Mouse (Mus musculus) G1E (cell line): ENCODE measurements around the gene Pik3c2b.

Source experiments
- CTCF ChIP-seq: IDR thresholded peaks from 2 replicates; pipeline ENCODE4 v1.5.1; 2012; ENCODE audit warnings: low read depth, low read length, inconsistent platforms, mixed read lengths
- GATA1 ChIP-seq: IDR thresholded peaks from 2 replicates; pipeline ENCODE4 v1.6.1; 2012; ENCODE audit warnings: borderline replicate concordance, low read length, inconsistent platforms, mixed read lengths
- TAL1 ChIP-seq: conservative IDR thresholded peaks from 2 replicates; pipeline ENCODE4 v1.6.1; 2012; ENCODE audit warnings: low read depth, low read length, inconsistent platforms, mixed read lengths

DNA sequence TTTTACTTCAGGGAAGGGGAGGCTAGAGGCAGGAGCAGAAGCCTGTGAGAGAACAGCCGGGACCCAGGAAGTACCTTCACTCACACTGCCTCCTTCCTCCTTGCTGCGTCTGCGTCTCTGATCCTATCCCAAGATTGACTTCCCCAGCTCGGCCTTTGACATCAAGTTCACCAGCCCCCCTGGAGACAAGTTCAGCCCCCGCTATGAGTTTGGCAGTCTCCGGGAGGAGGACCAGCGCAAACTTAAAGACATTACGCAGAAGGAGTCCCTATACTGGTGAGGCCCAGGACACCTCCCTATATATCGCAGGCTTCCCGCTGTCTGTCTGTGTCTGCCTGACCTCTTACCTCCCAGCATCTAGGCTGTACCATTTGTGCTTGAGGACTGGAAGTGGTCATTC is 41.3 kb downstream of the Pik3c2b start:
- TF ChIP-seq CTCF (no peak), GATA1 (no peak), TAL1 (no peak)
